Mouse (Mus musculus): ENCODE measurements at regions not wholly inside any gene's neighbourhood (a gene's known extent, or its start where the extent isn't known, plus 50 kb on each side); places are given as distances from the start of the nearest gene placed in this dataset.
A peak's percentile ranks its signal among the peaks of the same experiment; 100 is the strongest.

DNA sequence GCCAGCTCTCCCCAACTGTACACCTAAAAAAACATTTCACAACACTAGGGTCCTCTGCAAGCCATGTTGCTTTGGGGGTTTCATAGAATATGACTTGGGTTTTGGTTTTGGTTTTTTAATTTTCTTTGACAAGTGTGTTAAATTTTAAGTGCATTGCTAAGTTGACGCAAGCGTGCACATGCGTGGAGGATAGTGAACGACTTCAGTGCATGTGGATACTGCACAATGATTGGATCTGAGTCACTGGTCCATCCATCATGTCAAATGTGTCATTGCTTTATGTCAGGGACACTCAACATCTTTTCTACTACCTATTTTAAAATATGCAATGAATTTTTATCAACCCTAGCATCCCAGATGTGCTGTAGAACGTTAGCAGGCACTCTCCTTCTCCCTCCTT is 134.5 kb upstream of the Pum3 start:
- DNase-seq (ENCODE audit: extremely low spot score, low spot score) = no peak

DNA sequence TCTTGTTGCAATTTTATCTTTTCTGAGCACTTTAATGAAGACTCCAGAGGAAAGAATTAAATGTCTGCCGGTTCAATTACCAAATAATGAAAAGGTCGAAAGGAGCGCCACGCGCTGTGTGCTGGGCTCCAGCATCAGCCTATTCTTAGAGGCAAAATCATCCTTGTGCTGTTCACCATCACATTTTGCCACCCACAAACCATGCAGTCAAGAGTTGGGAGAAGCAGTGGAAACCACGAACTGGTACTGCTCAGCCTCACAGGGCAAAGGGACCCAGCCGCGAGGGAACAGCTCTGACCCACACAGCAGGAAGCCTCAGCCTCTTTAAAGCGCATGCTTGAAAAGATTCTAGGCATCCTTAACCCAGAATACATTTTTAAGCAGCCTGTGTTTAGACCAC is 134.0 kb upstream of the Pum3 start:
- DNase-seq (ENCODE audit: extremely low spot score, low spot score) = no peak

DNA sequence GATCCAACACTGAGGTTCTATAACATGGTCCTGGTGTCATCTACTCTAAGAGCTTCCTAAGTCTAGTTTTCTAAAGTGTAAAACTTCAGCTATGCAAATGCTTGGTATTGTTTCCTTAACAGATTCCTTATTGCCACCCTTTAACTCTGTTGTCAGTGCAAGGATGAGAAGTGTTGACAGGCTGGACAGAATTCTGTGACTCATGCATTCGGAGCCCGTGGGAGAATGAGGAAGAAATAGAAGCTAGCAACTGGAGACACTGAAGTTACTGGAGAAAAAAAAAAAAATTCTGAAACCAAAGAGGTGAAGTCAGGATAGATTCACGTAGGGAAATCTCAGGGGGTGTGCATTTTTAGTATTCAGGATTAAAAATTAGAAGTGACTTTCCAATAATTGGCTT is 128.6 kb upstream of the Pum3 start:
- DNase-seq (ENCODE audit: extremely low spot score, low spot score) = no peak

DNA sequence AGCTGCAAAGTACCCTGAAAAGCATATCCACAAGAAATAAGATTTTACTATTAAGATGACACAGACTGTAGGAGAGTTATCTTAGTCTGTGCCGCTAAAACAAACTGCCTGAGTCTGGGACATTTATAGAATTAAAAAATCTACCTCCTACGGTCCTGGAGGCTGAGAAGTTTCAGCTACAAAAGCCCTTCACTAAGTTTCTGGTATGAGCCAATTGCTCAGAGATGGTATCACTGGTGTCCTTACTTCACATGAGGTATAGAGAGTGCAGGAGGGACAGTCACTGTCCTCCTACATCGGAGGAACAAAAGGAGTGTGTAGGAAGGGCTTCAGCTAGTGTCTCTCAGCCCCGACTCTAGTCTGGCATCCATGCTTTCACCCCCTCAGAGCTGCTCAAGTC is 127.1 kb upstream of the Pum3 start:
- no peak for DNase-seq (ENCODE audit: extremely low spot score, low spot score)

DNA sequence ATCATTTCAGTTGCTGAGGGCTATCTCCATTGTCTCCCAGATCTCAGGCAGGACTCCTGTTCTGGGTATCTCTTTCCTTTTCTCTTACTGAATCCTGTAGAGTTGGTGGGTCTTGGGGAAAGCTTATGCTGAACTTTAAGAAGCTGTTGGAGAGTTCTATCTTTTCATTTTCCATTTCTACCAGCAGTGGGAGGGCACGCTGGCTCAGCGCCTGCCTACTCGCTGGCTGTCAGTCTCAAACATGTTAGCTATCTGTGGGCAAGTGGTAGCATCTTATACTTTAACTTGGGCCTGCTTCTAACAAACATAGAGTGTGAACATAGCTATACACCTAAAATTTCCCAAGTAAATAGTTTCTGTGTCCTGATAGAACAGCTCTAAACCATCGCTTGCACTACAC is 125.2 kb upstream of the Pum3 start:
- DNase-seq (ENCODE audit: extremely low spot score, low spot score) = no peak

- DNase-seq (ENCODE audit: extremely low spot score, low spot score) = no peak
Observed at GRCm38 (mm10) chr19:27553266-27553665, 123.6 kb upstream of the Pum3 start.

GRCm38 (mm10) chr19:27537746-27538145 is 108.1 kb upstream of the Pum3 start:
- no peak for DNase-seq (ENCODE audit: extremely low spot score, low spot score)

- no peak for DNase-seq (ENCODE audit: extremely low spot score, low spot score)
Observed at GRCm38 (mm10) chr19:27537066-27537465, 107.4 kb upstream of the Pum3 start.

GRCm38 (mm10) chr19:27527940-27528558 is 98.4 kb upstream of the Pum3 start:
- no peak for DNase-seq (ENCODE audit: extremely low spot score, low spot score)

DNA sequence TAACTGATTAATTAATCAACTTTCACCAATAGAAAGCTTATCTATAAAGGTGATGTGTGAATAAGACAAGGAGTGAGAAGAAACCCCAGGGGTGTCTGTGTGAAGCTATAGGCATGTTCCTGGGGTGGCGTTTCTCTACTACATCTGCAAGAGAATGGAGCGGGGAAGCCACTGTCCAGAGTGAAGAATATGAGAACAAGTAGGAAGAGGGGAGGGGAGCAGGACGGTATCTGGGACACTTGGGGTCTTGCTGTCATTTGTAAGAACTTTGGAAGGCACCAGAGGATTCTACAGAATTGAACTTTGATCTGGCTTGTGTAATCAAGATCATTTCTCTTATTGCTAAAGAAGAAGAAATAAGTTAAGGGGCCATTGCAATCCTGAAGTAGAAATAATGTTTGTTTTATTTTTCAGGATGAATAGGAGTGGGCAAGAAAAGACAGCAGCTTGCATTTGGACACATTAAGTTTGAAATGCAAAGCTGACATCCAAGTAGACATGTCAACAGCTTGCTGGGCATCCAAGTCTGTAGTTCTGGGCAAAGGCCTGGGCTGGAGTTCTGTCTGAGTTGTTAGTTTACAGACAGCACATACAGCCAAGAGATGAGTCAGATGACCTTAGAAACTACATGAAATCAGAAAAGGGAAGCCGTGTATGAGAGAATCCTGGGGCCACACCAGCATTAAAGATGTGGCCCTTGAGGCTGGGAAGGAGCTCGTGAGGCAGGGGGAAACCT is 89.9 kb upstream of the Pum3 start:
- DNase-seq (ENCODE audit: extremely low spot score, low spot score) = no peak

- no peak for DNase-seq (ENCODE audit: extremely low spot score, low spot score)
Observed at GRCm38 (mm10) chr19:27514267-27514666, 84.6 kb upstream of the Pum3 start.

DNA sequence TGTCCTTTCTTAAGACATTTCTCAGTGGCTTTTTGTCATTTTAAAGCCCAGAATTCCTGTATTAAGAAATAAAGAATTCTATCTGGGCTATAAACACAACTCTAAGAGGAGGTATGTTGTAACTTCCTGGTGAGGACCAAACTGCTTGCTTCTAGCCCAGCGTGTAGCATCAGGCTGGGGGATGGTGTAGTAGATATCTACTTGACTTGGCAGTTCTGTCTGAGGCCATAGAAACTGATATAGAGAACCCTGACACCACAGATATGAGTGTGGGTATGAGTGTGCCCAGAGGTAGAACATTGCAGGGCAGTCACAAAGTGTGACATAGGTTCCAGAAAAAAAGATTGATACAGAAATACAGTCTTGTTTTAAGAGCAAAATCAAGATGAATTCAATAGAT is 83.9 kb upstream of the Pum3 start:
- no peak for DNase-seq (ENCODE audit: extremely low spot score, low spot score)

- DNase-seq (ENCODE audit: extremely low spot score, low spot score) = peak; percentile 48
Observed at GRCm38 (mm10) chr19:27511340-27511739, 81.7 kb upstream of the Pum3 start.

GRCm38 (mm10) chr19:27509956-27510639 is 80.5 kb upstream of the Pum3 start:
- DNase-seq (ENCODE audit: extremely low spot score, low spot score) = no peak

- DNase-seq (ENCODE audit: extremely low spot score, low spot score) = no peak
Observed at GRCm38 (mm10) chr19:27498278-27498677, 68.7 kb upstream of the Pum3 start.

- DNase-seq (ENCODE audit: extremely low spot score, low spot score) = no peak
Observed at GRCm38 (mm10) chr19:27492468-27492867, 62.8 kb upstream of the Pum3 start.

GRCm38 (mm10) chr19:27491873-27492272 is 62.2 kb upstream of the Pum3 start:
- DNase-seq (ENCODE audit: extremely low spot score, low spot score) = no peak

GRCm38 (mm10) chr19:27489053-27489452 is 59.4 kb upstream of the Pum3 start:
- no peak for DNase-seq (ENCODE audit: extremely low spot score, low spot score)

All from neural tube, embryonic 10.5 days (tissue).